Mouse (Mus musculus): ENCODE data around the gene Iars2.
A peak's percentile ranks its signal among the peaks of the same experiment; 100 is the strongest.

The Iars2 gene

GRCm38 (mm10) chr1:185328721-185329610, at the start of gene Iars2:
Gene Iars2, minus strand, starts transcription at chr1:185329396.
- peak; percentile 88 to 93 for DNase-seq

- DNase-seq = peak in 1 of 2 experiments; percentile 10
Measured at GRCm38 (mm10) chr1:185377429-185377828, 48.2 kb upstream of the Iars2 start.

GRCm38 (mm10) chr1:185376390-185376789, 47.2 kb upstream of the Iars2 start:
- DNase-seq = no peak

GRCm38 (mm10) chr1:185369979-185370378, 40.8 kb upstream of the Iars2 start:
- DNase-seq = peak; percentile 22 to 23

- DNase-seq = no peak
Measured at GRCm38 (mm10) chr1:185367383-185367782, 38.2 kb upstream of the Iars2 start.

- no peak for DNase-seq
Measured at GRCm38 (mm10) chr1:185364183-185364540, 35.0 kb upstream of the Iars2 start.

- DNase-seq = peak; percentile 49 to 64
Measured at GRCm38 (mm10) chr1:185363526-185364182, 34.5 kb upstream of the Iars2 start.

- DNase-seq = peak; percentile 98 to 99
Measured at GRCm38 (mm10) chr1:185362677-185363520, 33.7 kb upstream of the Iars2 start, which contains the start of gene Eprs. Gene Eprs, plus strand, starts transcription at chr1:185363044.

- DNase-seq = no peak
Measured at GRCm38 (mm10) chr1:185358211-185358610, 29.0 kb upstream of the Iars2 start.

GRCm38 (mm10) chr1:185356246-185356645, 27.1 kb upstream of the Iars2 start:
- DNase-seq = no peak

GRCm38 (mm10) chr1:185354731-185355130, 25.5 kb upstream of the Iars2 start:
- DNase-seq = no peak

GRCm38 (mm10) chr1:185353351-185353750, 24.2 kb upstream of the Iars2 start:
- DNase-seq = no peak

- no peak for DNase-seq
Measured at GRCm38 (mm10) chr1:185352151-185352550, 23.0 kb upstream of the Iars2 start.

- DNase-seq = no peak
Measured at GRCm38 (mm10) chr1:185350611-185351010, 21.4 kb upstream of the Iars2 start.

- DNase-seq = no peak
Measured at GRCm38 (mm10) chr1:185349741-185350140, 20.5 kb upstream of the Iars2 start.

- no peak for DNase-seq
Measured at GRCm38 (mm10) chr1:185346188-185346587, 17.0 kb upstream of the Iars2 start.

- no peak for DNase-seq
Measured at GRCm38 (mm10) chr1:185343422-185343821, 14.2 kb upstream of the Iars2 start.

- DNase-seq = no peak
Measured at GRCm38 (mm10) chr1:185342441-185342840, 13.2 kb upstream of the Iars2 start.

GRCm38 (mm10) chr1:185336535-185336934, 7.3 kb upstream of the Iars2 start:
- no peak for DNase-seq

- DNase-seq = peak; percentile 37 to 63
Measured at GRCm38 (mm10) chr1:185335231-185335765, 6.1 kb upstream of the Iars2 start.

GRCm38 (mm10) chr1:185334136-185334535, 4.9 kb upstream of the Iars2 start:
- DNase-seq = no peak

- DNase-seq = peak; percentile 33 to 52
Measured at GRCm38 (mm10) chr1:185333651-185334050, 4.5 kb upstream of the Iars2 start.

GRCm38 (mm10) chr1:185331983-185332430, 2.8 kb upstream of the Iars2 start, which contains the start of gene Bpnt1:
Gene Bpnt1, plus strand, starts transcription at chr1:185332149.
- peak; percentile 87 to 88 for DNase-seq
